Comparison of ENCODE assay signal across 9 mouse cellular contexts in the genomic region with DNA sequence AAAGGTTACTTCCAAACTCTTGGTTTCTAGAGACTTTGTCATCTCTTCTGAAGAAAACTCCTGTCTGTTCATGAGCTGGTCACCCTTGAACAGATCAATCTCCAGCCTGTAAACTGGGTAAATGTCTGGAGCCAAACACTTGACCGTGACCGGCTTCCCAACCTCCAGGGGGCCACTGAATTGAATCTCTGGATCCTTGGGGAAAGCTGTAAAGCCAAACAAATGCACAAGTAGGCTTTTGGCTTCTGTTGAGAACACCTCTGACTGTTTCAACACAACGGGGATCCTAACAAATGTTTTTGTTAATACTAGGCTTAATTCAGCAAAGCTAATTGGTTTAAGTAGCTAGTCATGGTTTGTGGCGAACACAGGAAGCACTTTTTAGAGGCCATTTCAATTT. TPM values are rescaled to one million over a fixed set of nuclear protein-coding genes. Genes with fewer than 3 reads are reported as not detected.
DNase-seq lines count a peak whose midpoint lies in the region; ATAC-seq lines count a peak whose summit lies in the region.
"Had no signal": no experiment of that assay in that cellular context is flagged by ENCODE, and none has a peak within 500 bp of the region (broad histone marks: within the 10 kb centered on the region; RNA-seq: fewer than 3 reads in every experiment).

No protein-coding gene starts in this region.

- 44% methylated on average over 4 of the region's 4 CpGs for WGBS in heart, embryonic 12.5 days
- WGBS in heart, embryonic 16.5 days: 46% methylated on average over 4 of the region's 4 CpGs
- 48% methylated on average over 4 of the region's 4 CpGs for WGBS in liver, embryonic 15.5 days (ENCODE audit: insufficient replicate concordance)

- H3K27me3 ChIP-seq in heart, embryonic 12.5 days (replicated peaks): no peaks in the 10 kb centered on the region
- no peaks in the 10 kb centered on the region for H3K27me3 ChIP-seq in heart, embryonic 16.5 days (ENCODE audit: control insufficient read depth, insufficient read depth, low read length)
- H3K27me3 ChIP-seq in liver, embryonic 15.5 days: no peaks in the 10 kb centered on the region

- 0 out of 2 replicates have a peak overlapping the region, but pooled peaks have one; percentile 21 for H3K9ac ChIP-seq in heart, embryonic 12.5 days
- H3K9ac ChIP-seq in heart, embryonic 16.5 days (ENCODE audit: low read length): peak overlapping the region; percentile 58; the same call in 1 of the 2 replicates
- H3K9ac ChIP-seq in liver, embryonic 15.5 days: no peak overlapping the region

- no peak for ATAC-seq in heart, embryonic 12.5 days (ENCODE audit: insufficient number of reproducible peaks, low FRiP score)
- ATAC-seq in heart, embryonic 16.5 days (replicated peaks; ENCODE audit: extremely low read depth, insufficient read depth, low FRiP score): no peak
- no peak for ATAC-seq in liver, embryonic 15.5 days (ENCODE audit: insufficient read depth)

- H3K9me3 ChIP-seq in heart, embryonic 12.5 days (replicated peaks): no peaks in the 10 kb centered on the region
- no peaks in the 10 kb centered on the region for H3K9me3 ChIP-seq in heart, embryonic 16.5 days (replicated peaks; ENCODE audit: control insufficient read depth, low read length)
- no peaks in the 10 kb centered on the region for H3K9me3 ChIP-seq in liver, embryonic 15.5 days (replicated peaks)

- H3K4me3 ChIP-seq in heart, embryonic 12.5 days: no peak overlapping the region
- H3K4me3 ChIP-seq in heart, embryonic 16.5 days (ENCODE audit: low read length): peak overlapping the region; percentile 66
- peak overlapping the region; percentile 49 for H3K4me3 ChIP-seq in liver, embryonic 15.5 days (replicated peaks)

- peaks cover 18% of the 10 kb centered on the region for H3K36me3 ChIP-seq in heart, embryonic 12.5 days
- H3K36me3 ChIP-seq in heart, embryonic 16.5 days (ENCODE audit: control insufficient read depth, insufficient read depth): peaks cover 14% of the 10 kb centered on the region
- H3K36me3 ChIP-seq in liver, embryonic 15.5 days (replicated peaks): 0 out of 2 replicates have a peak, but pooled peaks cover 7% of the 10 kb centered on the region

- peak overlapping the region; percentile 49 for H3K4me2 ChIP-seq in heart, embryonic 12.5 days
- peak overlapping the region; percentile 81 for H3K4me2 ChIP-seq in heart, embryonic 16.5 days (ENCODE audit: low read depth, low read length)
- peak overlapping the region; percentile 41 for H3K4me2 ChIP-seq in liver, embryonic 15.5 days

- H3K4me1 ChIP-seq in heart, embryonic 12.5 days (replicated peaks): peaks cover 13% of the 10 kb centered on the region
- H3K4me1 ChIP-seq in heart, embryonic 16.5 days (ENCODE audit: control insufficient read depth, insufficient read depth, low read length): peaks cover 14% of the 10 kb centered on the region
- peaks cover 6% of the 10 kb centered on the region; the same call in 1 of the 2 replicates for H3K4me1 ChIP-seq in liver, embryonic 15.5 days (replicated peaks)

- peak overlapping the region; percentile 94 for H3K27ac ChIP-seq in heart, embryonic 12.5 days (ENCODE audit: poor library complexity, severe bottlenecking)
- peak overlapping the region; percentile 95 for H3K27ac ChIP-seq in heart, embryonic 16.5 days (ENCODE audit: low read length)
- peak overlapping the region; percentile 66 for H3K27ac ChIP-seq in liver, embryonic 15.5 days (replicated peaks)

- no peak for DNase-seq in heart, postnatal 4 days
- DNase-seq in R1 (ENCODE audit: low read depth, low spot score): peak; percentile 55
- DNase-seq in thymus, postnatal 0 days (ENCODE audit: low spot score): no peak
- DNase-seq in spleen, postnatal 4 days (ENCODE audit: low spot score in 2 of 2): no peak
- DNase-seq in spleen, postnatal 10 days (ENCODE audit: low spot score in 2 of 2): no peak
- DNase-seq: thymus, postnatal 25 days had no signal

RNA-seq across cellular contexts. Expression of a gene that starts 3.4 kb away (rescaled TPM):
- polyA plus RNA-seq in heart, embryonic 12.5 days (2016; fragmentation: Nextera tagmentation; extraction: Ambion mirVana): 69.7 and 73.1 TPM in 2 replicates
- total RNA-seq in heart, postnatal 4 days (2021): 10 to 100 TPM; 28.4 to 31.9 TPM
- 94.8 and 97.3 TPM in 2 replicates for polyA plus RNA-seq in heart, embryonic 16.5 days (2015; fragmentation: Nextera tagmentation; extraction: Ambion mirVana)
- polyA plus RNA-seq in liver, embryonic 15.5 days (2015; fragmentation: Nextera tagmentation; extraction: Ambion mirVana): 85.4 and 97.8 TPM in 2 replicates
- 128 and 129 TPM in 2 replicates for polyA plus RNA-seq in thymus, postnatal 0 days (2015; fragmentation: Nextera tagmentation; extraction: Ambion mirVana)
